Mouse (Mus musculus): ENCODE data around the gene Aig1. TPM values are rescaled to one million over a fixed set of nuclear protein-coding genes. Genes with fewer than 3 reads are reported as not detected.
A peak's percentile ranks its signal among the peaks of the same experiment; 100 is the strongest.

Aig1 gene
- polyA plus RNA-seq, 1 experiment from 2014 or later, result 96.1 TPM

- Histone ChIP-seq H3K9me3 (replicated peaks; ENCODE audit: control insufficient read depth, low read length, poor library complexity, severe bottlenecking) (no peaks in the 10 kb centered on the region), H3K36me3 (ENCODE audit: control insufficient read depth, insufficient read depth, low read length) (no peaks in the 10 kb centered on the region), H3K4me1 (ENCODE audit: control insufficient read depth, insufficient read depth, low read length) (no peaks in the 10 kb centered on the region), H3K9ac (ENCODE audit: low read depth, low read length) (no peak overlapping the region), H3K27me3 (ENCODE audit: control insufficient read depth, insufficient read depth, low read depth, low read length) (no peaks in the 10 kb centered on the region), H3K4me3 (ENCODE audit: low read depth, low read length) (no peak overlapping the region), H3K4me2 (ENCODE audit: low read length) (no peak overlapping the region), H3K27ac (ENCODE audit: low read length) (no peak overlapping the region)
- WGBS, result 62% methylated on average over 9 of the region's 9 CpGs
- no peak for ATAC-seq
These were observed 13.7 kb upstream of the Aig1 start for GRCm38 (mm10) chr10:13882490-13882889.

- no peak overlapping the region for H3K9ac ChIP-seq (ENCODE audit: low read depth, low read length)
- no peak for ATAC-seq
- H3K27me3 ChIP-seq (ENCODE audit: control insufficient read depth, insufficient read depth, low read depth, low read length), result no peaks in the 10 kb centered on the region
- H3K4me1 ChIP-seq (ENCODE audit: control insufficient read depth, insufficient read depth, low read length), result no peaks in the 10 kb centered on the region
- H3K4me2 ChIP-seq (ENCODE audit: low read length), result no peak overlapping the region
- H3K27ac ChIP-seq (ENCODE audit: low read length), result no peak overlapping the region
- WGBS, result 85% methylated on average over 4 of the region's 4 CpGs
- H3K9me3 ChIP-seq (replicated peaks; ENCODE audit: control insufficient read depth, low read length, poor library complexity, severe bottlenecking), result no peaks in the 10 kb centered on the region
- no peak overlapping the region for H3K4me3 ChIP-seq (ENCODE audit: low read depth, low read length)
- H3K36me3 ChIP-seq (ENCODE audit: control insufficient read depth, insufficient read depth, low read length), result no peaks in the 10 kb centered on the region
These were observed 9.9 kb upstream of the Aig1 start for GRCm38 (mm10) chr10:13878696-13879095.

GRCm38 (mm10) chr10:13875038-13875420 is 6.2 kb upstream of the Aig1 start:
- WGBS, result 76% methylated on average over 4 of the region's 4 CpGs
- ATAC-seq, result no peak
- H3K4me2 ChIP-seq (ENCODE audit: low read length), result no peak overlapping the region

GRCm38 (mm10) chr10:13874301-13875037 is 5.7 kb upstream of the Aig1 start:
- Histone ChIP-seq H3K9ac (ENCODE audit: low read depth, low read length) (no peak overlapping the region), H3K27ac (ENCODE audit: low read length) (no peak overlapping the region), H3K27me3 (ENCODE audit: control insufficient read depth, insufficient read depth, low read depth, low read length) (no peaks in the 10 kb centered on the region), H3K9me3 (replicated peaks; ENCODE audit: control insufficient read depth, low read length, poor library complexity, severe bottlenecking) (no peaks in the 10 kb centered on the region), H3K4me3 (ENCODE audit: low read depth, low read length) (no peak overlapping the region), H3K4me1 (ENCODE audit: control insufficient read depth, insufficient read depth, low read length) (no peaks in the 10 kb centered on the region), H3K4me2 (ENCODE audit: low read length) (no peak overlapping the region), H3K36me3 (ENCODE audit: control insufficient read depth, insufficient read depth, low read length) (no peaks in the 10 kb centered on the region)
- 83% methylated on average over 10 of the region's 10 CpGs for WGBS
- ATAC-seq, result no peak

More at GRCm38 (mm10) chr10:13875038-13875420, 6.2 kb upstream of the Aig1 start:
- H3K4me1 ChIP-seq (ENCODE audit: control insufficient read depth, insufficient read depth, low read length), result no peaks in the 10 kb centered on the region
- no peaks in the 10 kb centered on the region for H3K36me3 ChIP-seq (ENCODE audit: control insufficient read depth, insufficient read depth, low read length)
- no peak overlapping the region for H3K9ac ChIP-seq (ENCODE audit: low read depth, low read length)
- no peak overlapping the region for H3K27ac ChIP-seq (ENCODE audit: low read length)
- no peaks in the 10 kb centered on the region for H3K9me3 ChIP-seq (replicated peaks; ENCODE audit: control insufficient read depth, low read length, poor library complexity, severe bottlenecking)
- no peaks in the 10 kb centered on the region for H3K27me3 ChIP-seq (ENCODE audit: control insufficient read depth, insufficient read depth, low read depth, low read length)
- no peak overlapping the region for H3K4me3 ChIP-seq (ENCODE audit: low read depth, low read length)

GRCm38 (mm10) chr10:13870531-13870930 is 1.8 kb upstream of the Aig1 start:
- H3K9ac ChIP-seq (ENCODE audit: low read depth, low read length), result no peak overlapping the region
- no peaks in the 10 kb centered on the region for H3K27me3 ChIP-seq (ENCODE audit: control insufficient read depth, insufficient read depth, low read depth, low read length)
- WGBS, result 90% methylated on average over 3 of the region's 3 CpGs
- H3K4me3 ChIP-seq (ENCODE audit: low read depth, low read length), result no peak overlapping the region
- ATAC-seq, result no peak
- peaks cover 9% of the 10 kb centered on the region; the same call in 1 of the 2 replicates for H3K4me1 ChIP-seq (ENCODE audit: control insufficient read depth, insufficient read depth, low read length)
- H3K4me2 ChIP-seq (ENCODE audit: low read length), result no peak overlapping the region
- H3K9me3 ChIP-seq (replicated peaks; ENCODE audit: control insufficient read depth, low read length, poor library complexity, severe bottlenecking), result no peaks in the 10 kb centered on the region
- no peak overlapping the region for H3K27ac ChIP-seq (ENCODE audit: low read length)
- H3K36me3 ChIP-seq (ENCODE audit: control insufficient read depth, insufficient read depth, low read length), result no peaks in the 10 kb centered on the region

- H3K27me3 ChIP-seq (ENCODE audit: control insufficient read depth, insufficient read depth, low read depth, low read length), result no peaks in the 10 kb centered on the region
- no peaks in the 10 kb centered on the region for H3K36me3 ChIP-seq (ENCODE audit: control insufficient read depth, insufficient read depth, low read length)
- H3K9ac ChIP-seq (ENCODE audit: low read depth, low read length), result peak overlapping the region; percentile 88
- peak overlapping the region; percentile 68 for H3K4me2 ChIP-seq (ENCODE audit: low read length)
- H3K9me3 ChIP-seq (replicated peaks; ENCODE audit: control insufficient read depth, low read length, poor library complexity, severe bottlenecking), result no peaks in the 10 kb centered on the region
- ATAC-seq, result peak; percentile 40
- H3K4me3 ChIP-seq (ENCODE audit: low read depth, low read length), result peak overlapping the region; percentile 69
- peaks cover 9% of the 10 kb centered on the region; the same call in 1 of the 2 replicates for H3K4me1 ChIP-seq (ENCODE audit: control insufficient read depth, insufficient read depth, low read length)
- WGBS, result 51% methylated on average over 13 of the region's 13 CpGs
- H3K27ac ChIP-seq (ENCODE audit: low read length), result no peak overlapping the region; the same call in 1 of the 2 replicates
These were observed 699 bp upstream of the Aig1 start for GRCm38 (mm10) chr10:13869322-13870035.

GRCm38 (mm10) chr10:13866391-13866790 is 2.4 kb downstream of the Aig1 start:
- H3K9me3 ChIP-seq (replicated peaks; ENCODE audit: control insufficient read depth, low read length, poor library complexity, severe bottlenecking), result no peaks in the 10 kb centered on the region
- 47% methylated on average over 4 of the region's 4 CpGs for WGBS
- no peaks in the 10 kb centered on the region for H3K27me3 ChIP-seq (ENCODE audit: control insufficient read depth, insufficient read depth, low read depth, low read length)
- H3K4me3 ChIP-seq (ENCODE audit: low read depth, low read length), result no peak overlapping the region
- no peak overlapping the region for H3K4me2 ChIP-seq (ENCODE audit: low read length)
- H3K27ac ChIP-seq (ENCODE audit: low read length), result no peak overlapping the region
- no peak for ATAC-seq
- H3K36me3 ChIP-seq (ENCODE audit: control insufficient read depth, insufficient read depth, low read length), result no peaks in the 10 kb centered on the region
- H3K4me1 ChIP-seq (ENCODE audit: control insufficient read depth, insufficient read depth, low read length), result peaks cover 11% of the 10 kb centered on the region
- H3K9ac ChIP-seq (ENCODE audit: low read depth, low read length), result no peak overlapping the region

- Histone ChIP-seq H3K4me3 (ENCODE audit: low read depth, low read length) (peak overlapping the region; percentile 25; the same call in 1 of the 2 replicates), H3K27ac (ENCODE audit: low read length) (peak overlapping the region; percentile 76), H3K4me1 (ENCODE audit: control insufficient read depth, insufficient read depth, low read length) (peaks cover 8% of the 10 kb centered on the region), H3K4me2 (ENCODE audit: low read length) (peak overlapping the region; percentile 51), H3K27me3 (ENCODE audit: control insufficient read depth, insufficient read depth, low read depth, low read length) (no peaks in the 10 kb centered on the region), H3K9ac (ENCODE audit: low read depth, low read length) (peak overlapping the region; percentile 52), H3K36me3 (ENCODE audit: control insufficient read depth, insufficient read depth, low read length) (no peaks in the 10 kb centered on the region), H3K9me3 (replicated peaks; ENCODE audit: control insufficient read depth, low read length, poor library complexity, severe bottlenecking) (no peaks in the 10 kb centered on the region)
- ATAC-seq, result peak; percentile 84
- WGBS, result 9% methylated on average over 11 of the region's 11 CpGs
These were observed 7.5 kb downstream of the Aig1 start for GRCm38 (mm10) chr10:13861115-13861909.

Measured in midbrain, embryonic 16.5 days (tissue).